Mouse (Mus musculus) kidney, embryonic 16.5 days (tissue): ENCODE results near the gene Rufy2. TPM values are rescaled to one million over a fixed set of nuclear protein-coding genes. Genes with fewer than 3 reads are reported as not detected.
A peak's percentile ranks its signal among the peaks of the same experiment; 100 is the strongest.

Source experiments
- ATAC-seq: fragments of 200-750 bp; cut with Nextera tagmentation; 2 replicates; pipeline ENCODE4 v1.8.0; 2017; ENCODE audit warnings: moderate TSS enrichment; ENCODE audit not compliant: low FRiP score, low TSS enrichment
- H3K27ac ChIP-seq: fragments of 300-500 bp; sonication (generic); 2 replicates; pipeline ENCODE4 v1.5.1; 2014; ENCODE audit warnings: low read length
- H3K27me3 ChIP-seq: fragments of 300-500 bp; sonication (generic); 2 replicates; pipeline ENCODE4 v1.6.1; 2014; ENCODE audit warnings: low read length, control low read depth, mixed read lengths; ENCODE audit not compliant: insufficient read depth
- H3K36me3 ChIP-seq: fragments of 300-500 bp; sonication (generic); 2 replicates; pipeline ENCODE4 v1.6.1; 2014; ENCODE audit warnings: low read length, control low read depth, mixed read lengths; ENCODE audit not compliant: insufficient read depth
- H3K4me1 ChIP-seq: fragments of 300-500 bp; sonication (generic); 2 replicates; pipeline ENCODE4 v1.6.1; 2014; ENCODE audit warnings: low read length, control low read depth, mixed read lengths; ENCODE audit not compliant: insufficient read depth
- H3K4me2 ChIP-seq: fragments of 300-500 bp; sonication (generic); replicated peaks from 2 replicates; pipeline ENCODE4 v1.6.1; 2014; ENCODE audit warnings: low read depth, low read length
- H3K4me3 ChIP-seq: fragments of 300-500 bp; sonication (generic); 2 replicates; pipeline ENCODE4 v1.5.1; 2014; ENCODE audit warnings: mild to moderate bottlenecking, low read length
- H3K9ac ChIP-seq: fragments of 300-500 bp; sonication (generic); replicated peaks from 2 replicates; pipeline ENCODE4 v1.6.1; 2014; ENCODE audit warnings: low read length
- H3K9me3 ChIP-seq: fragments of 300-500 bp; sonication (generic); 2 replicates; pipeline ENCODE4 v1.6.1; 2016; ENCODE audit warnings: low read length, control low read depth
- WGBS: fragments of 180-500 bp; shearing (Covaris S2); extraction: QIAGEN DNeasy Blood & Tissue Kit; methylation state at CpG from one replicate; pipeline ENCODE4 v1.1.7; 2014; 5-methylcytosine and 5-hydroxymethylcytosine counted together
- polyA plus RNA-seq: library from polyadenylated mRNA; unstranded; fragments of >200 nt; fragmentation: Nextera tagmentation; extraction: Ambion mirVana; gene quantifications from 2 replicates; pipeline ENCODE4 v1.2.1, GENCODE M21; 2015

Rufy2 gene
- polyA plus RNA-seq, 1 experiment from 2014 or later = 23.0 TPM

DNA sequence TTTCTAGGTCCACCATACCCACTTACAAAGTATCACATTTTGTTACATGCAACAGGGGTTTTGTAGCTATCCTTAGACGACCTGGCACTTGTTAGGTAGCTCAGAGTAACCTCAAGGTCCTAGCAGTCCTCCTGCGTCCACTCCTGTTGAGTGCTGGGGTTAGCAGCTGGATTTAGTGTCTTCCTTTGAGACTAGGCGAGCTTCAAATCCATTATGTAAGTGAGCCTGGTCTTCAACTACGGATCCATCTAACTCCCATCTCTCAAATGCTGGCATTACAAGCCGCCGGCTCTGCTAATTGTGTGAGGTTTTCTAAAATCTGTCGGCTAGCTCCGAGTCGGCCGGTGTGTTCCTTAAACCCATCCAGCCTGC, 370 bp upstream of the Rufy2 start:
- no peak for ATAC-seq
- H3K4me1 ChIP-seq = peaks cover 8% of the 10 kb centered on the region; the same call in 1 of the 2 replicates
- no peaks in the 10 kb centered on the region for H3K27me3 ChIP-seq
- peak overlapping the region; percentile 75 for H3K4me2 ChIP-seq
- H3K27ac ChIP-seq = no peak overlapping the region
- 8% methylated on average over 10 of the region's 10 CpGs for WGBS
- peaks cover 12% of the 10 kb centered on the region for H3K36me3 ChIP-seq
- no peaks in the 10 kb centered on the region for H3K9me3 ChIP-seq
- H3K9ac ChIP-seq = peak overlapping the region; percentile 92; the same call in 1 of the 2 replicates
- peak overlapping the region; percentile 96 for H3K4me3 ChIP-seq

DNA sequence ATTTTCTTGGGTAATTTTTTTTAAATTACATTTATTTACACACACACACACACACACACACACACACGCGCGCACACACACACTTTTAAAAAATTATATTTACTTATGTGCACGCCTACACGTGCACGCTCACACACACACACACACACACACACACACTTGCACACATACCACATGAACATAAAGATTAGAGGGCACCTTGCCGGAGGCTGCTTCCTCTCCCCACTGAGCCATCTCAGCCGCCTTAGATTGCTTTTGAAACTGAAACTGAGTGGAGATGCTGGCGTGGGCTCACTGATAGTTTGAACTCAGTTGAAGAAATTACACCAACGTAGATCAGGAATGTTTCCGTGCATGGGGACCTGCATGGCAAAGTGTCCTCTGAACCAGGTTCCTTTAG, 4.0 kb downstream of the Rufy2 start:
- Histone ChIP-seq H3K4me1 (peaks cover 8% of the 10 kb centered on the region; the same call in 1 of the 2 replicates), H3K27me3 (no peaks in the 10 kb centered on the region), H3K9me3 (no peaks in the 10 kb centered on the region), H3K4me3 (no peak overlapping the region), H3K4me2 (no peak overlapping the region), H3K9ac (no peak overlapping the region), H3K27ac (no peak overlapping the region), H3K36me3 (peaks cover 25% of the 10 kb centered on the region)
- WGBS = 94% methylated on average over 11 of the region's 11 CpGs
- no peak for ATAC-seq

DNA sequence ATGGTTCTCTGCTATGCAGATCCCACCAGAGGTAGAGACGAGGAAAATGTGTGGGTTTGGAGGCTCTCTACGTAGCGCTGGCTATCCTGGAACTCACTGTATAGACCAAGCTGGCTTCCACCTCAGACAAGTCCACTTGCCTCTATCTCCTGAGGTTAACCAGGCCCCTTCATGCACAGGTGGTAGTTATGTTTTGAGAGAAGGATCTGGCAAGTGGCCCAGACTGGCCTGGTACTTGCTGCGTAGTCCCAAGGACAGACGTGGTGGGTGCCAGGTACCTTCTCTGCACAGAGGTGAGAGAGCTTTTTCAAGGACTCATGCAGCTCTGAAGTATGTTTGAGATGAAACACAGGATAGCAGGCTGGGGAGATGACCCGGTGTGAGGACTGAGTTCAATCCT, 4.5 kb downstream of the Rufy2 start:
- 95% methylated on average over 6 of the region's 6 CpGs for WGBS
- H3K36me3 ChIP-seq = peaks cover 29% of the 10 kb centered on the region
- no peak overlapping the region for H3K4me3 ChIP-seq
- no peaks in the 10 kb centered on the region for H3K9me3 ChIP-seq
- peaks cover 8% of the 10 kb centered on the region; the same call in 1 of the 2 replicates for H3K4me1 ChIP-seq
- H3K9ac ChIP-seq = no peak overlapping the region
- no peaks in the 10 kb centered on the region for H3K27me3 ChIP-seq
- H3K4me2 ChIP-seq = no peak overlapping the region
- no peak for ATAC-seq
- no peak overlapping the region for H3K27ac ChIP-seq

DNA sequence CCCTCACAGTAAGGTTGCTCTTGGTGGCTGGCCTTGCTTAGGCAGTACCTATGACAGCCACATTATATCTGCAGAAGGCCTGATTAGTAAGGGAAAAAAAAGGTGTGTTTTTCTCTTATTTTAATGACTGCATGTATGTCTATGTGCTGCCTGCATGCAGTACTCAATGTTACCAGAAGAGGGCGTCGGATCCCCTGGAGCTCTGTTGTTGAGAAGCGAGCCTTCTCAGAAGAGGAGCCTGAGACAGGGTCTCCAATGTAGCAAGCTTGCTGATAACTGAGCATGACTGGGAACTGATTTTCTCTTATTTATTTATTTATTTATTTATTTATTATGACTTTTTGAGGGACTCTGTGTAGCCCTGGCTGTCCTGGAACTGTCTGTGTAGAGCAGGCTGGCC, 7.3 kb downstream of the Rufy2 start:
- Histone ChIP-seq H3K27me3 (no peaks in the 10 kb centered on the region), H3K4me1 (no peaks in the 10 kb centered on the region), H3K9me3 (no peaks in the 10 kb centered on the region), H3K9ac (no peak overlapping the region), H3K27ac (no peak overlapping the region), H3K36me3 (peaks cover 37% of the 10 kb centered on the region), H3K4me2 (no peak overlapping the region), H3K4me3 (no peak overlapping the region)
- no peak for ATAC-seq
- WGBS = 39% methylated on average over 3 of the region's 3 CpGs

DNA sequence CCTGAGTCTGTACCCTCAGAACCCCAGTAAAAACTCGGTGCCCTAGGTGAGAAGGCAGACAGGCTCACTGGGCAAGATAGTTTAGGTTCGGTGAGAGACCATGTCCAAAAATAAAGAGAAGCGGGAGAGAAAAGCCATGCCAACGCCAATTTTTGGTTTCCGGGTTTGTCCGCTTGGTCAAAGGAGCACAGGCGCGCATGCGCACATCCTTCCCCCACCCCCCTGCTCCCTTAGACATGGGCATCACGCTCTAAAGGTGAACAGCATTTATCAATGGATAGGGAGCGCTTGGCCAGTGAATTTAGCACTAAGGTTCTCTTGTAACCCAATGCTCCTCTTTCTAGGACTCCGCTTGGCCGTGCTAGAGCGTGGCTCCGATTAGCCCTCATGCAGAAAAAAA, 10.6 kb downstream of the Rufy2 start:
- WGBS = 95% methylated on average over 15 of the region's 15 CpGs
- Histone ChIP-seq H3K9me3 (no peaks in the 10 kb centered on the region), H3K4me3 (no peak overlapping the region), H3K27me3 (no peaks in the 10 kb centered on the region), H3K27ac (no peak overlapping the region), H3K4me1 (no peaks in the 10 kb centered on the region), H3K9ac (no peak overlapping the region), H3K36me3 (peaks cover 45% of the 10 kb centered on the region), H3K4me2 (no peak overlapping the region)
- no peak for ATAC-seq

DNA sequence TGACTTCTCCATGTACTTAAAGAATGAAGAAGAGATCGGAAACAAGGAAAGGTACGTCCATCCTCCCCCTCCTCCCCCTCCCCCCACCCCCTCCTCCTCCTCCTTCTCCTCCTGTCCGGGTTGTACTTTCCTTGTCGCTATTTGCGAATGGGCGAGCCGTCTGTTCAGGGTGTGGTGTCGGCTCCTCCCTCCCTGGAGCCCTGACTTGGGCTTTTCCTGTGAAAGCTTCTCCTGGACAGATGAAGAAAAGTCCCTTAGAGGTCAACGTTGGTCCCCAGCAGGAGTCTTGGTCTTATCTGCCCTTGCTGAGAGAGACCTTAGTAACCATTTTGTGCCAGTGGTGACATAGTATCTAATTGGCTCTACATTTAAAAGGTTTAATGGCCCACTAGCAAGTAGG, 14.0 kb downstream of the Rufy2 start:
- Histone ChIP-seq H3K27ac (no peak overlapping the region), H3K4me2 (no peak overlapping the region), H3K4me1 (no peaks in the 10 kb centered on the region), H3K9me3 (no peaks in the 10 kb centered on the region), H3K27me3 (no peaks in the 10 kb centered on the region), H3K4me3 (no peak overlapping the region), H3K36me3 (peaks cover 65% of the 10 kb centered on the region), H3K9ac (no peak overlapping the region)
- ATAC-seq = no peak
- WGBS = 79% methylated on average over 6 of the region's 9 CpGs

DNA sequence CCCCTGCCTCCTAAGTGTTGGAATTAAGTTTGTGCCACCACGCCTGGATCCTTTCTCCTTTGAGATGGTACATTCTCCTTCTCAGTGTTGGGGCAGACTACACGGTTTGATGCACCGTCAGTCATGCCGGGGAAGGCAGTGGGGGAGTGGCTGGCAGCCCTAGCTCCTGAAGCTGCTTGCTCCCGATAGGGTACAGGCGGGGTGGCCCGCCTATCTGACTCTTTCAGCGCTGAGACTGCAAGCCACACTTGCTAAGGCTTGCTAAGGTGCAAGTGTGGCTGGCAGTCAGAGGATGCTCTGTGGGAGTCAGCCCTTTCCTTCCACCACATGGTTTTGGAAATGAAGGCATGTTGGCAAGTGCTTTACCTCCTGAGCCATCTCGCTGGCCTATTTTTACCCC, 20.6 kb downstream of the Rufy2 start:
- 44% methylated on average over 9 of the region's 9 CpGs for WGBS
- H3K36me3 ChIP-seq = peaks cover 55% of the 10 kb centered on the region

DNA sequence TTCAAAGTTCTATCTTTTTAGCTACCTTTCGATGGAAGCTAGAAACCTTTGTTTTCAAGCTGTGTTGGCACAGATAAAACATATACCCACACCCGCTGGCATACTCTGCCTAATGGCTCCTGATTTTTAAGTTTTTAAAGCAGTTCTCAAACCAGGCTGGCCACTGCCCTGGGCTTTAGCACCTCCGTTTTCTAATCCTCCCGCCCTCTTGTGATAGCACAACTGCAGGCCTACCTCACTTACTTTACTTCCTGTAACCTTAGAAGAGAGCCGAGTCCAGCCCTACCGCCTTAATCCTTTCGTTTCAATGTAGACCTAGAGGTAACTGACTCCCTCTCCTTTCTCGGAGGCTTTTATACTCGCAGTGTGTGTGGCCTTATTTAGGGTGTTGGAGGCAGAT, 23.2 kb downstream of the Rufy2 start:
- H3K27ac ChIP-seq = no peak overlapping the region
- no peak overlapping the region for H3K4me2 ChIP-seq
- H3K27me3 ChIP-seq = no peaks in the 10 kb centered on the region
- 53% methylated on average over 9 of the region's 9 CpGs for WGBS
- no peaks in the 10 kb centered on the region for H3K9me3 ChIP-seq
- no peak overlapping the region for H3K4me3 ChIP-seq
- peaks cover 4% of the 10 kb centered on the region for H3K4me1 ChIP-seq
- no peak for ATAC-seq
- H3K9ac ChIP-seq = no peak overlapping the region
- H3K36me3 ChIP-seq = peaks cover 46% of the 10 kb centered on the region

More for the DNA sequence above, 20.6 kb downstream of the Rufy2 start:
- peak; percentile 85 for ATAC-seq
- no peak overlapping the region for H3K9ac ChIP-seq
- H3K4me3 ChIP-seq = no peak overlapping the region
- no peak overlapping the region for H3K4me2 ChIP-seq
- H3K27ac ChIP-seq = no peak overlapping the region
- peaks cover 4% of the 10 kb centered on the region for H3K4me1 ChIP-seq
- no peaks in the 10 kb centered on the region for H3K9me3 ChIP-seq
- no peaks in the 10 kb centered on the region for H3K27me3 ChIP-seq

DNA sequence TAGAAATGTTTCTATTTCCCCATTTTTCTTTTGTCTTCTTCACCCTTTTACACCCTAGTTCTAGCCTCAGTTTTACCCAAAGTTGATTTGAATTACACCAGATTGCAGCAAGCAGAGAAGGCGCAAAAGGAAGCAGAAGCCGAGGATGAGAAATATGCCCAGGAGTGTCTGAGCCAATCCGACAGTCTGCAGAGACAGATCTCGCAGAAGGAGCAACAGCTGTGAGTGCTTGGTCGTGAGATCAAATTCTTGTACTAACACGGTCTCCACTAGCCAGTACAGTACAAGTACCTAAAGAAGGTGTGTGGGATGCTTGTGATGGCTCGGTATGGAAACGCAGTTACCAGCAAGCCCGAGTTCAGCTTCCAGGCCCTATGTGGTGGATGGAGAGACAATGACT, 24.5 kb downstream of the Rufy2 start:
- no peak for ATAC-seq
- 84% methylated on average over 9 of the region's 9 CpGs for WGBS
- no peak overlapping the region for H3K4me3 ChIP-seq
- H3K27ac ChIP-seq = no peak overlapping the region
- peaks cover 4% of the 10 kb centered on the region for H3K4me1 ChIP-seq
- H3K9ac ChIP-seq = no peak overlapping the region
- peaks cover 52% of the 10 kb centered on the region for H3K36me3 ChIP-seq
- no peaks in the 10 kb centered on the region for H3K9me3 ChIP-seq
- no peak overlapping the region for H3K4me2 ChIP-seq
- H3K27me3 ChIP-seq = no peaks in the 10 kb centered on the region

DNA sequence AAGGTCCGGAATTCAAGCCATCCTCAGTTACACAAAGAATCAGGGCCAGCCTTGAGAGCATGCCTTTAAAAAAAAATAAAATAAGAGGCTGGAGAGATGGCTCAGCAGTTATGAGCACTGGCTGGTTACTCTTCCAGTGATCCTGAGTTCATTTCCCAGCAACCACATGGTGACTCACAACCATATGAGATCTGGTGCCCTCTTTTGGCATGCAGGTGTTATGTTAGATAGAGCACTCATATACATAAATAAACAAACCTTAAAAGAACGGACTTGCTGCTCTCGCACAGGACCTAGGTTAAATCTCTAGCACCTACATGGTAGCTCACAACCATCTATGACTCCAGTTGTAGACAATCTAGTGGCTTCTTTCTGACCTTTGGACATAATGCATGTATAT, 28.2 kb downstream of the Rufy2 start:
- no peak for ATAC-seq
- no peaks in the 10 kb centered on the region for H3K27me3 ChIP-seq
- WGBS = 68% methylated on average over 3 of the region's 3 CpGs
- no peaks in the 10 kb centered on the region for H3K9me3 ChIP-seq
- H3K4me3 ChIP-seq = no peak overlapping the region
- no peak overlapping the region for H3K9ac ChIP-seq
- no peaks in the 10 kb centered on the region for H3K4me1 ChIP-seq
- no peak overlapping the region for H3K27ac ChIP-seq
- H3K36me3 ChIP-seq = peaks cover 64% of the 10 kb centered on the region
- no peak overlapping the region for H3K4me2 ChIP-seq

DNA sequence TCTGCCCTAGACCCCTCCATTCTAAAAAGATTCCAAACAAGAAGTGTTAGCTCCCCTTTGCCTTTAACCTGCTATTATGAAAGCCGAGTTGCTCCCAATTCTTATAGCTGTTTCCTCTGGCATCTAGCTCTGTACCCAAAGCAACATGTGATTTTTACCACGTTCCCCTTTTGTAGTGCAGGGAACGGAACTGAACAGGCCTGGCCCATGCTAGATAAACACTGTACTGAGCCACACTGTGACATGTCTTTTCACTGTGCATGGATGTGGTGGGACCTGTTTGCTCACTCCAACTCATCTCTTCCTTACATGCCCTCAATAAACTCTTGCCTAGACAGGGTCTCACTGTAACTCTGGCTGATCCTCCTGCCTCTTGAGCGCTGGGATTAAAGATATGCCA, 30.2 kb downstream of the Rufy2 start:
- no peaks in the 10 kb centered on the region for H3K4me1 ChIP-seq
- no peak overlapping the region for H3K4me3 ChIP-seq
- H3K9me3 ChIP-seq = no peaks in the 10 kb centered on the region
- WGBS = 92% methylated on average over 4 of the region's 4 CpGs
- peaks cover 64% of the 10 kb centered on the region for H3K36me3 ChIP-seq
- no peaks in the 10 kb centered on the region for H3K27me3 ChIP-seq
- H3K9ac ChIP-seq = no peak overlapping the region
- ATAC-seq = no peak
- no peak overlapping the region for H3K27ac ChIP-seq
- H3K4me2 ChIP-seq = no peak overlapping the region
